Mouse (Mus musculus) intestine, embryonic 14.5 days (tissue): ENCODE measurements around the gene Ubap1. TPM values are rescaled to one million over a fixed set of nuclear protein-coding genes. Genes with fewer than 3 reads are reported as not detected.

ENCODE experiments used
- ATAC-seq: fragments of 200-750 bp; cut with Nextera tagmentation; replicated peaks from 2 replicates; pipeline ENCODE4 v1.8.0; 2017; ENCODE audit warnings: low read depth, moderate number of reproducible peaks, moderate TSS enrichment, moderate library complexity; ENCODE audit not compliant: low FRiP score, low TSS enrichment
- DNase-seq: peaks from one replicate; pipeline ENCODE4 v3.0.0-alpha.2; 2018; ENCODE audit warnings: low spot score
- H3K27ac ChIP-seq: fragments of 300-500 bp; sonication (generic); 2 replicates; pipeline ENCODE4 v1.5.1; 2014; ENCODE audit warnings: low read depth, mild to moderate bottlenecking, control low read depth
- H3K27me3 ChIP-seq: fragments of 300-500 bp; sonication (generic); replicated peaks from 2 replicates; pipeline ENCODE4 v1.6.1; 2014; ENCODE audit warnings: low read length, control low read depth; ENCODE audit not compliant: control insufficient read depth, insufficient read depth
- H3K36me3 ChIP-seq: fragments of 300-500 bp; sonication (generic); 2 replicates; pipeline ENCODE4 v1.6.1; 2014; ENCODE audit warnings: low read length, control low read depth; ENCODE audit not compliant: control insufficient read depth, insufficient read depth
- H3K4me1 ChIP-seq: fragments of 300-500 bp; sonication (generic); replicated peaks from 2 replicates; pipeline ENCODE4 v1.6.1; 2014; ENCODE audit warnings: low read length, control low read depth, mixed read lengths; ENCODE audit not compliant: control insufficient read depth, insufficient read depth
- H3K4me2 ChIP-seq: fragments of 300-500 bp; sonication (generic); 2 replicates; pipeline ENCODE4 v1.6.1; 2014; ENCODE audit warnings: low read length
- H3K4me3 ChIP-seq: fragments of 300-500 bp; sonication (generic); 2 replicates; pipeline ENCODE4 v1.5.1; 2014; ENCODE audit warnings: low read depth, low read length, control low read depth, mixed read lengths
- H3K9ac ChIP-seq: fragments of 300-500 bp; sonication (generic); 2 replicates; pipeline ENCODE4 v1.6.1; 2014; ENCODE audit warnings: mild to moderate bottlenecking, low read length
- H3K9me3 ChIP-seq: fragments of 300-500 bp; sonication (generic); 2 replicates; pipeline ENCODE4 v1.6.1; 2016; ENCODE audit warnings: low read length, control low read depth; ENCODE audit not compliant: control insufficient read depth
- WGBS: fragments of 180-500 bp; shearing (Covaris S2); extraction: QIAGEN DNeasy Blood & Tissue Kit; methylation state at CpG from one replicate; pipeline ENCODE4 v1.1.7; 2014; 5-methylcytosine and 5-hydroxymethylcytosine counted together
- polyA plus RNA-seq: library from polyadenylated mRNA; unstranded; fragments of >200 nt; fragmentation: Nextera tagmentation; extraction: Ambion mirVana; gene quantifications from 2 replicates; pipeline ENCODE4 v1.2.1, GENCODE M21; 2014

Ubap1 gene
- polyA plus RNA-seq, 1 experiment from 2014 or later, result 50.5 TPM

- Histone ChIP-seq H3K9me3 (no peaks in the 10 kb centered on the region), H3K36me3 (peaks cover 62% of the 10 kb centered on the region), H3K9ac (no peak overlapping the region)
Observed at GRCm38 (mm10) chr4:41369702-41370437, 21.1 kb downstream of the Ubap1 start.

GRCm38 (mm10) chr4:41377567-41377966 lies 28.8 kb downstream of the Ubap1 start:
- Histone ChIP-seq H3K4me3 (no peak overlapping the region), H3K4me1 (no peaks in the 10 kb centered on the region), H3K9me3 (no peaks in the 10 kb centered on the region), H3K27ac (no peak overlapping the region), H3K27me3 (no peaks in the 10 kb centered on the region), H3K9ac (no peak overlapping the region), H3K4me2 (no peak overlapping the region), H3K36me3 (peaks cover 76% of the 10 kb centered on the region)
- DNase-seq (no peak), ATAC-seq (no peak)

More at GRCm38 (mm10) chr4:41369702-41370437, 21.1 kb downstream of the Ubap1 start:
- Histone ChIP-seq H3K4me3 (no peak overlapping the region), H3K4me1 (no peaks in the 10 kb centered on the region), H3K27me3 (no peaks in the 10 kb centered on the region), H3K4me2 (no peak overlapping the region), H3K27ac (no peak overlapping the region)
- no peak for DNase-seq
- 90% methylated on average over 9 of the region's 9 CpGs for WGBS
- ATAC-seq, result no peak

DNA sequence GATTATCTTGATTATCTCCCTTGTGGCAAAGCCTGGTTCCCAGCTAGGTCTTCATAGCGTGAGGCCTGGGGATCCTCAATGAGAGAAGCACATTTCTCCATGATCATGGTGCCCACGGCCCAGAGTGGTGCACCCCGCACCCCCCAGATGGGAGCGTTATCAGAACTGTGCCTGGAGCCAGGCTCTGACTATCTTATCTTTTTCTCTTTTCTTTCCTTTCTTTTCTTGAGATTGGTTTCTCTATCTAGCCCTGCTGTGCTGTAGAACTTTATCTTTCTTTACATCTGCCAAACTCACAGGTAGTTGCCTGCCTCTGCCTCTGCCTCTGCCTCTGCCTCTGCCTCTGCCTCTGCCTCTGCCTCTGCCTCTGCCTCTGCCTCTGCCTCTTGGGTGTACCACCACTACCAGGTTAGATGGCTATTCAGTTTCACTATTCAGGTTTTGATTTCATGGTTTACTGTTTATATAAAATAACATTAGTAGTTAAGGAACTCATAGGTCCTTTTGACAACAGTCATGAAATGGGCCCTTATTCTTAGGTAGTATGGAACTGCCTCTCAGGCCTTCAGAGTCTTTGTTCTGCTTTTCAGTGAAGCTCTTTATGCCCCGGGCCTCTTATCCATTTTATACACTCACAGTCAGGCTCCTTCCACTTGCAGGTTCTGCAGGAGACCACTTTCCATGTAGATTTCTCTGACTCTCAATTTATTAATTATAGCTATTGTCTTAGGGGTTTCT lies 32.6 kb downstream of the Ubap1 start:
- Histone ChIP-seq H3K9me3 (no peaks in the 10 kb centered on the region), H3K9ac (no peak overlapping the region), H3K36me3 (peaks cover 68% of the 10 kb centered on the region), H3K27ac (no peak overlapping the region), H3K4me3 (no peak overlapping the region), H3K27me3 (no peaks in the 10 kb centered on the region), H3K4me2 (no peak overlapping the region), H3K4me1 (no peaks in the 10 kb centered on the region)
- WGBS, result 93% methylated on average over 5 of the region's 5 CpGs
- DNase-seq (no peak), ATAC-seq (no peak)

DNA sequence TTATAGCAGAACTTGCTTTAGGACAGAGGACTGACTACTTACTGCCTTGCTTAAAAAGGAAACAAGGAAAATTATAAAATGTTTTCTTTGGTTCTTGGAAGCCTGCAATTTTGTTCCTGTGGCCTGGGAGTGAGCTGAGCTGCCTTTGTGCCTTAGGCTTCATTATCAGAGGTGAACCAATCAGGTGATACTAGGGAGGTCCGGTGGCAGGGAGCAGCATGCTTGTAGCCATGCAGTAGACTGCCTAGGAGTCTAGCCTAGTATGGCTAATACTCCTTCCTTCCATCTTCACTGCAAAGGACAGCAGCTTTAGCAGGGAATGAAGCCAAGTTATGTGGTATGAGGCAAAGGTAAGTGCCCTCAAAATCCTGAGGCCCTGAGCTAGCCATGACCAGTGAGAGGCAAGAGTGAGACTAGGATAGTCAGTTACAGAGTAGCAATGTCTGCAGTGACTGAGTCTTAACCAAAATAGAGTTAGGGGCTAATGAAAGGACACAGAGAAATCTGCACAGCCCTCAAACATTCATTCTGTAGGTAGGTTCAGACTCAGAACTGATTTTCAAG lies 37.7 kb downstream of the Ubap1 start:
- Histone ChIP-seq H3K4me1 (no peaks in the 10 kb centered on the region), H3K4me2 (no peak overlapping the region), H3K36me3 (peaks cover 70% of the 10 kb centered on the region), H3K4me3 (no peak overlapping the region), H3K9me3 (no peaks in the 10 kb centered on the region), H3K9ac (no peak overlapping the region), H3K27ac (no peak overlapping the region), H3K27me3 (no peaks in the 10 kb centered on the region)
- DNase-seq, result no peak
- no peak for ATAC-seq
- WGBS, result 77% methylated on average over 1 of the region's 1 CpGs

- H3K36me3 ChIP-seq, result peaks cover 76% of the 10 kb centered on the region
- ATAC-seq (no peak), DNase-seq (no peak)
- 76% methylated on average over 7 of the region's 7 CpGs for WGBS
- no peak overlapping the region for H3K9ac ChIP-seq
- no peaks in the 10 kb centered on the region for H3K4me1 ChIP-seq
- no peak overlapping the region for H3K4me2 ChIP-seq
- no peak overlapping the region for H3K4me3 ChIP-seq
- no peaks in the 10 kb centered on the region for H3K9me3 ChIP-seq
- H3K27me3 ChIP-seq, result no peaks in the 10 kb centered on the region
- H3K27ac ChIP-seq, result no peak overlapping the region
Observed at GRCm38 (mm10) chr4:41387755-41388469, 39.1 kb downstream of the Ubap1 start.

DNA sequence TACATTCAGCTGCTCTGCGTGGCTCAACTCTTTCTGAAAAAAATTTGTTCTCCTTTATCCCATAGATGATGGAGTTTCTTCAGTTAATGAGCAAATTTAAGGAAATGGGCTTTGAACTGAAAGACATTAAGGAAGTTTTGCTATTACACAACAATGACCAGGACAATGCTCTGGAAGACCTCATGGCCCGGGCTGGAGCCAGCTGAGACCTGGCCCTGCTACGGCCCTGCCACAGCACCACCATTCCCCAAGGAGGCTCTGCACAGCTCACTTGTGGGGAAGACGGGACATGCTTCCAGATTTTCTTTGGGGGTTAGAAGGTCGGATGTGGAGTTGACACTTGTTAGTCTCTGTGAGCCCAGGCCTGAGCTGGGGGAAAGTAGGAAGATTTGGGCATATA lies 39.8 kb downstream of the Ubap1 start:
- H3K4me3 ChIP-seq, result no peak overlapping the region
- DNase-seq (no peak), ATAC-seq (no peak)
- H3K9ac ChIP-seq, result no peak overlapping the region
- no peaks in the 10 kb centered on the region for H3K9me3 ChIP-seq
- H3K4me2 ChIP-seq, result no peak overlapping the region
- H3K4me1 ChIP-seq, result no peaks in the 10 kb centered on the region
- no peak overlapping the region for H3K27ac ChIP-seq
- H3K36me3 ChIP-seq, result peaks cover 76% of the 10 kb centered on the region
- 87% methylated on average over 5 of the region's 5 CpGs for WGBS
- no peaks in the 10 kb centered on the region for H3K27me3 ChIP-seq

GRCm38 (mm10) chr4:41389240-41389639 lies 40.4 kb downstream of the Ubap1 start:
- DNase-seq (no peak), ATAC-seq (no peak)
- Histone ChIP-seq H3K36me3 (peaks cover 80% of the 10 kb centered on the region), H3K9ac (no peak overlapping the region), H3K9me3 (no peaks in the 10 kb centered on the region), H3K4me2 (no peak overlapping the region), H3K4me1 (no peaks in the 10 kb centered on the region), H3K27me3 (no peaks in the 10 kb centered on the region), H3K27ac (no peak overlapping the region), H3K4me3 (no peak overlapping the region)
- 84% methylated on average over 5 of the region's 5 CpGs for WGBS

- Histone ChIP-seq H3K4me1 (no peaks in the 10 kb centered on the region), H3K9me3 (no peaks in the 10 kb centered on the region), H3K9ac (no peak overlapping the region), H3K36me3 (peaks cover 81% of the 10 kb centered on the region), H3K27me3 (no peaks in the 10 kb centered on the region), H3K27ac (no peak overlapping the region), H3K4me2 (no peak overlapping the region), H3K4me3 (no peak overlapping the region)
- DNase-seq (peak; percentile 89), ATAC-seq (no peak; the same call in 1 of the 2 replicates)
- 30% methylated on average over 3 of the region's 3 CpGs for WGBS
Observed at GRCm38 (mm10) chr4:41390122-41390521, 41.3 kb downstream of the Ubap1 start.
